Mouse (Mus musculus) megakaryocyte, adult 5-6 weeks (primary cell): ENCODE measurements around the gene Satb1. TPM values are rescaled to one million over a fixed set of nuclear protein-coding genes. Genes with fewer than 3 reads are reported as not detected.

Source experiments
- ATAC-seq: 2 replicates; pipeline ENCODE4 v1.8.0; 2016; ENCODE audit warnings: mild to moderate bottlenecking, inconsistent platforms; ENCODE audit not compliant: poor library complexity, severe bottlenecking
- total RNA-seq, 2 experiments: library from RNA; stranded (forward) in 1 of 2; stranded (reverse) in 1 of 2; fragments of 153-499, 151-499 nt in 1 of 2; fragments of 221-1000, 200-1000 nt in 1 of 2; gene quantifications; 2 replicates each; pipeline versions ENCODE4 v1.2.3 to v1.2.4; 2015 to 2017

Gene Satb1
- total RNA-seq (2015) (21.9 and 25.3 TPM in 2 replicates), total RNA-seq (2017) (8.7 and 15.9 TPM in 2 replicates)

- ATAC-seq, result peak; percentile 70
Measured at GRCm38 (mm10) chr17:51832900-51833577, at the start of gene Satb1. Gene Satb1 (minus strand): TSS chr17:51833290.

- no peak for ATAC-seq
Measured at GRCm38 (mm10) chr17:51882566-51882965, 49.5 kb upstream of the Satb1 start.

- ATAC-seq, result no peak
Measured at GRCm38 (mm10) chr17:51880895-51881622, 48.0 kb upstream of the Satb1 start.

GRCm38 (mm10) chr17:51880221-51880620, 47.1 kb upstream of the Satb1 start:
- ATAC-seq, result no peak

- ATAC-seq, result no peak
Measured at GRCm38 (mm10) chr17:51879736-51880135, 46.6 kb upstream of the Satb1 start.

- ATAC-seq, result peak; percentile 60
Measured at GRCm38 (mm10) chr17:51879171-51879570, 46.1 kb upstream of the Satb1 start.

- peak; percentile 67 for ATAC-seq
Measured at GRCm38 (mm10) chr17:51876471-51876870, 43.4 kb upstream of the Satb1 start.

GRCm38 (mm10) chr17:51857616-51858015, 24.5 kb upstream of the Satb1 start:
- ATAC-seq, result no peak

GRCm38 (mm10) chr17:51856332-51856731, 23.2 kb upstream of the Satb1 start:
- no peak for ATAC-seq

- ATAC-seq, result no peak
Measured at GRCm38 (mm10) chr17:51855261-51855660, 22.2 kb upstream of the Satb1 start.

GRCm38 (mm10) chr17:51853952-51854351, 20.9 kb upstream of the Satb1 start:
- ATAC-seq, result no peak

GRCm38 (mm10) chr17:51840596-51840995, 7.5 kb upstream of the Satb1 start:
- ATAC-seq, result no peak

GRCm38 (mm10) chr17:51839484-51839883, 6.4 kb upstream of the Satb1 start:
- ATAC-seq, result no peak

- ATAC-seq, result no peak
Measured at GRCm38 (mm10) chr17:51836901-51837300, 3.8 kb upstream of the Satb1 start.

GRCm38 (mm10) chr17:51836243-51836642, 3.2 kb upstream of the Satb1 start:
- ATAC-seq, result no peak

- no peak for ATAC-seq
Measured at GRCm38 (mm10) chr17:51833578-51834361, 680 bp upstream of the Satb1 start.

GRCm38 (mm10) chr17:51832421-51832875, 642 bp downstream of the Satb1 start:
- peak; percentile 36 for ATAC-seq

GRCm38 (mm10) chr17:51831702-51832420, 1.2 kb downstream of the Satb1 start:
- ATAC-seq, result peak; percentile 32

GRCm38 (mm10) chr17:51831121-51831701, 1.9 kb downstream of the Satb1 start:
- ATAC-seq, result peak; percentile 21

GRCm38 (mm10) chr17:51829436-51829835, 3.7 kb downstream of the Satb1 start:
- no peak for ATAC-seq
